Mouse (Mus musculus): ENCODE measurements around the gene Cisd1. TPM values are rescaled to one million over a fixed set of nuclear protein-coding genes. Genes with fewer than 3 reads are reported as not detected.

The Cisd1 gene
- polyA plus RNA-seq, 1 experiment from 2014 or later = 137 TPM

DNA sequence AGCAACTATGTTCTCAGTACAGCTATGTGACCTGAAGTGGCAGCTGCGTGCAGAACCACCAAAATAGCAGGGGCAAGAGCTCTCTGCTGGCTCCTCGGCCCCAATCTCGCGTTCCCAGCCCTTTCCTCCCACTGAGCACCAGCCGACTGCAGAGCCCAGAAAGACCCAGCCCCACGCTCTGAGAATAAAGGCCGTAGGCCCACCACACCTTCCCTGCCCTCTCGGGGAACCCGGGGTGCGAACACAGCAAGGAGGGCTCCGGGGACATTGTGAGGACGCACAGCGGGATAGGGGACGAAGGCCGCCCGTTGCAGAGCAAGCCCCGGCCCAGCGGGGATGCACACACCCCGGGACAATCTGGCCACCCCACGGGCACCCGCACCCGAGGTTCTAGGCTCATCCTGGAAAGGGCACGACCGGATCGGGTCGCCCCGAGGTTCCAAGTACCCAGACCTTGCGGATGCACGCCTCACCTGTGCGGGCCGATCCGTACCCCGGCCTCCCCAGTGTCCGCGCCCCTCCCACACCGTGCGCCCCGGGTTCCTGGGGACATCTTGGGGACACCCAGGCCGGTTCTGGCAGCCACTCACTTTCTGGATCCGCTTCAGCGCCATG lies 60.1 kb downstream of the Cisd1 start:
- Histone ChIP-seq H3K36me3 (ENCODE audit: control insufficient read depth, insufficient read depth, low read length) (no peaks in the 10 kb centered on the region), H3K4me3 (ENCODE audit: low read depth, low read length) (peak overlapping the region; percentile 74), H3K27ac (ENCODE audit: low read depth, low read length) (peak overlapping the region; percentile 24), H3K4me2 (ENCODE audit: low read depth) (peak overlapping the region; percentile 45), H3K9me3 (ENCODE audit: control insufficient read depth, low read length) (no peaks in the 10 kb centered on the region), H3K9ac (ENCODE audit: low read length) (peak overlapping the region; percentile 89), H3K4me1 (ENCODE audit: control insufficient read depth, insufficient read depth, low read length) (peaks cover 4% of the 10 kb centered on the region), H3K27me3 (ENCODE audit: control insufficient read depth, insufficient read depth, low read length) (no peaks in the 10 kb centered on the region)
- WGBS = under 1% methylated on average over 41 of the region's 41 CpGs
- DNase-seq (ENCODE audit: low spot score) (peak; percentile 71), ATAC-seq (ENCODE audit: insufficient read depth, low FRiP score, low TSS enrichment) (peak; percentile 76)

DNA sequence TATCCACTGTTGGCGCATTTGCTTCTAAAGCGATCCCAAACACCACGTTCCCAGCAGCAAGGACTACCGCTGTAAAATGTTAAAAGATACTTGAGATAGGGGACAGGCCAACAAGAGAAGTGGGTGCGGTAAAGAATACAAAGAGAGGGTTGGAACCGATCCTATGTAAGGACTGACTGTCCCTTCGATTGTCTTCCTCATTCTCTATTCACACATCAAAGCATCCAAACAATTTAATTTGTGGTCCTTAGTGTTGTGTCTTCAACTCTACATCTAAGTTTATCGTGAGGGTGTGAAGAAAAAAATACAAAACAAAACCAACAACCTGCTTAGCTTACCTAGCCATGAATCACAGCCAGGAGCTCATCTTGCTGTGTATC lies 60.6 kb downstream of the Cisd1 start:
- no peaks in the 10 kb centered on the region for H3K9me3 ChIP-seq (ENCODE audit: control insufficient read depth, low read length)
- H3K36me3 ChIP-seq (ENCODE audit: control insufficient read depth, insufficient read depth, low read length) = no peaks in the 10 kb centered on the region
- DNase-seq (ENCODE audit: low spot score) (no peak), ATAC-seq (ENCODE audit: insufficient read depth, low FRiP score, low TSS enrichment) (no peak)
- H3K27me3 ChIP-seq (ENCODE audit: control insufficient read depth, insufficient read depth, low read length) = no peaks in the 10 kb centered on the region
- H3K4me2 ChIP-seq (ENCODE audit: low read depth) = peak overlapping the region; percentile 45
- peak overlapping the region; percentile 89 for H3K9ac ChIP-seq (ENCODE audit: low read length)
- no peak overlapping the region for H3K27ac ChIP-seq (ENCODE audit: low read depth, low read length)
- WGBS = 8% methylated on average over 8 of the region's 8 CpGs
- H3K4me1 ChIP-seq (ENCODE audit: control insufficient read depth, insufficient read depth, low read length) = peaks cover 4% of the 10 kb centered on the region
- H3K4me3 ChIP-seq (ENCODE audit: low read depth, low read length) = peak overlapping the region; percentile 74

Other genes starting within 250 kb of the Cisd1 start
- gene Bicc1, start 185.3 kb downstream of the Cisd1 start, polyA plus RNA-seq (2014; fragmentation: Nextera tagmentation; extraction: Ambion mirVana) = 8.5 and 9.0 TPM in 2 replicates
- gene Tfam, start 106.7 kb downstream of the Cisd1 start, polyA plus RNA-seq (2014; fragmentation: Nextera tagmentation; extraction: Ambion mirVana) = 75.5 and 80.6 TPM in 2 replicates
- 195 and 199 TPM in 2 replicates for gene Ube2d1, start 59.7 kb downstream of the Cisd1 start, polyA plus RNA-seq (2014; fragmentation: Nextera tagmentation; extraction: Ambion mirVana)
- 23.6 TPM in 2 replicates for gene Ipmk, start 2.8 kb upstream of the Cisd1 start, polyA plus RNA-seq (2014; fragmentation: Nextera tagmentation; extraction: Ambion mirVana)